Mouse (Mus musculus): ENCODE results near the gene Srebf2. TPM values are rescaled to one million over a fixed set of nuclear protein-coding genes. Genes with fewer than 3 reads are reported as not detected.
A peak's percentile ranks its signal among the peaks of the same experiment; 100 is the strongest.

The Srebf2 gene
- polyA plus RNA-seq, 1 experiment from 2014 or later = 105 TPM

DNA sequence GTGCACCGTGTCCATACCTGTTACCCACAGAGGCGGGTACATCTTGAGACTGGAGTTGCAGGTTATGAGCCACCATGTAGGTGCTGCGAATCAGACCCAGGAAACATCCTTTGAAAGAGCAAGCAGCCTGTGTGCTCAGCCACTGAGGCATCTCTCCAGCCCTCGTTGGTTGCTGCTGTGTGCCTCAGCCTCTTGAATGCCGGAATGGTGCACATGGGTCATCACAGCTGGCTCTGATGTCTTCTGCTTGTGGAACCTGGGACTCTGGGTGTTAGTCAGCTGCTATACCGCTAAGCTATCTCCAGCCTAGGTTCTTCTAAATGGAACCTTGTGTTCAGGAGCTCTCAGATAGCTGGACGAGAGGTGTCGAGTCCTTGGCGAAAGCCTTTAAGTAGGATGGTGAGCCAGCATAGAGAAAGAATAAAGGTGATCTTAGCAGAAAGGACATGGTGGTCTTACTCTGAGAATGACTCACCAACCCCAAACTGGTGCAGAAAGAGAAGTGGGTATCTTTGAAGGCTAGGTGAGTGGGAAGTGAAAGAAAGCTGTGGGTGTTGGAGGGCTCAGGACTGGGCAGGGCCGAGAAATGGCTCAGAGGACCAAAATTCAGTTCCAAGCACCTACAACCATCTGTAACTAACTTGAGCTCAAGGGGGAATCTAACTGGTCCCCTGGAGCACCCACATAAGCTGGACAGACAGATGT lies 16.5 kb downstream of the Srebf2 start:
- Histone ChIP-seq H3K4me3 (ENCODE audit: low read length) (no peak overlapping the region), H3K9me3 (ENCODE audit: control insufficient read depth, low read length) (no peaks in the 10 kb centered on the region), H3K9ac (ENCODE audit: low read length) (no peak overlapping the region), H3K4me2 (ENCODE audit: low read depth, low read length) (no peak overlapping the region), H3K4me1 (replicated peaks; ENCODE audit: control insufficient read depth, insufficient read depth, low read length) (peaks cover 61% of the 10 kb centered on the region), H3K36me3 (ENCODE audit: control insufficient read depth, insufficient read depth, low read length) (no peaks in the 10 kb centered on the region), H3K27me3 (ENCODE audit: control insufficient read depth, insufficient read depth, low read depth, low read length) (no peaks in the 10 kb centered on the region), H3K27ac (ENCODE audit: low read length) (peak overlapping the region; percentile 4; the same call in 1 of the 2 replicates)
- WGBS = 75% methylated on average over 10 of the region's 10 CpGs
- no peak for ATAC-seq (ENCODE audit: low read depth)

- H3K9me3 ChIP-seq (ENCODE audit: control insufficient read depth, low read length) = no peaks in the 10 kb centered on the region
- no peaks in the 10 kb centered on the region for H3K27me3 ChIP-seq (ENCODE audit: control insufficient read depth, insufficient read depth, low read depth, low read length)
- no peaks in the 10 kb centered on the region for H3K36me3 ChIP-seq (ENCODE audit: control insufficient read depth, insufficient read depth, low read length)
- no peak overlapping the region for H3K9ac ChIP-seq (ENCODE audit: low read length)
- no peak overlapping the region for H3K4me2 ChIP-seq (ENCODE audit: low read depth, low read length)
- WGBS = 54% methylated on average over 4 of the region's 4 CpGs
- H3K4me1 ChIP-seq (replicated peaks; ENCODE audit: control insufficient read depth, insufficient read depth, low read length) = peaks cover 56% of the 10 kb centered on the region
- H3K27ac ChIP-seq (ENCODE audit: low read length) = peak overlapping the region; percentile 4; the same call in 1 of the 2 replicates
- ATAC-seq (ENCODE audit: low read depth) = no peak
- H3K4me3 ChIP-seq (ENCODE audit: low read length) = no peak overlapping the region
These were observed 17.0 kb downstream of the Srebf2 start for GRCm38 (mm10) chr15:82164061-82164399.

DNA sequence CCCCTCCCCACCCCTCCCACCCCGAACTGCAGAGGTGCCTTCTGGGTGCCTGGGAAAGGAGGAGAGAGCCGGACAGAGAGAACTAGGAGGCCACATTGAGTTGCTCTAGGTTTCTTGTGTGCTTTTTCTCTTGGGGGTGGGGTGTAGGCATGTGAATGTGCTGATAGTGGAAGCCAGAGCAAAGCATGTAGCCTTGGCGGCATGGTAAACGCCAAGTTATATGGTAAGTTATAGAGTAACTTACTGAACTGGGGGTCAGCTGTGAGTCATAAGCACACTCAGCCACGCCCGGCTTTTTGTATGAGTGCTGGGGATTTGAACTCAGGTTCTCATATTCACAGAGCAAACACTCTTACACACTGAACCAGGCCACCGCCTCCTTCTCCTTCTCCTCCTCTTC lies 17.5 kb downstream of the Srebf2 start:
- 0 out of 2 replicates have a peak, but pooled peaks have one; percentile 18 for ATAC-seq (ENCODE audit: low read depth)
- H3K4me1 ChIP-seq (replicated peaks; ENCODE audit: control insufficient read depth, insufficient read depth, low read length) = peaks cover 52% of the 10 kb centered on the region
- WGBS = 58% methylated on average over 7 of the region's 7 CpGs

GRCm38 (mm10) chr15:82165332-82166239 lies 18.6 kb downstream of the Srebf2 start:
- Histone ChIP-seq H3K4me1 (replicated peaks; ENCODE audit: control insufficient read depth, insufficient read depth, low read length) (peaks cover 47% of the 10 kb centered on the region), H3K9ac (ENCODE audit: low read length) (peak overlapping the region; percentile 27), H3K4me3 (ENCODE audit: low read length) (no peak overlapping the region), H3K27ac (ENCODE audit: low read length) (peak overlapping the region; percentile 56), H3K27me3 (ENCODE audit: control insufficient read depth, insufficient read depth, low read depth, low read length) (no peaks in the 10 kb centered on the region), H3K4me2 (ENCODE audit: low read depth, low read length) (no peak overlapping the region; the same call in 1 of the 2 replicates), H3K9me3 (ENCODE audit: control insufficient read depth, low read length) (no peaks in the 10 kb centered on the region), H3K36me3 (ENCODE audit: control insufficient read depth, insufficient read depth, low read length) (peaks cover 6% of the 10 kb centered on the region; the same call in 1 of the 2 replicates)
- 0 out of 2 replicates have a peak, but pooled peaks have one; percentile 19 for ATAC-seq (ENCODE audit: low read depth)
- WGBS = 48% methylated on average over 8 of the region's 8 CpGs

More for the DNA sequence above, 17.5 kb downstream of the Srebf2 start:
- Histone ChIP-seq H3K27ac (ENCODE audit: low read length) (peak overlapping the region; percentile 4; the same call in 1 of the 2 replicates), H3K9ac (ENCODE audit: low read length) (no peak overlapping the region), H3K4me3 (ENCODE audit: low read length) (no peak overlapping the region), H3K4me2 (ENCODE audit: low read depth, low read length) (no peak overlapping the region), H3K27me3 (ENCODE audit: control insufficient read depth, insufficient read depth, low read depth, low read length) (no peaks in the 10 kb centered on the region), H3K9me3 (ENCODE audit: control insufficient read depth, low read length) (no peaks in the 10 kb centered on the region), H3K36me3 (ENCODE audit: control insufficient read depth, insufficient read depth, low read length) (no peaks in the 10 kb centered on the region)

DNA sequence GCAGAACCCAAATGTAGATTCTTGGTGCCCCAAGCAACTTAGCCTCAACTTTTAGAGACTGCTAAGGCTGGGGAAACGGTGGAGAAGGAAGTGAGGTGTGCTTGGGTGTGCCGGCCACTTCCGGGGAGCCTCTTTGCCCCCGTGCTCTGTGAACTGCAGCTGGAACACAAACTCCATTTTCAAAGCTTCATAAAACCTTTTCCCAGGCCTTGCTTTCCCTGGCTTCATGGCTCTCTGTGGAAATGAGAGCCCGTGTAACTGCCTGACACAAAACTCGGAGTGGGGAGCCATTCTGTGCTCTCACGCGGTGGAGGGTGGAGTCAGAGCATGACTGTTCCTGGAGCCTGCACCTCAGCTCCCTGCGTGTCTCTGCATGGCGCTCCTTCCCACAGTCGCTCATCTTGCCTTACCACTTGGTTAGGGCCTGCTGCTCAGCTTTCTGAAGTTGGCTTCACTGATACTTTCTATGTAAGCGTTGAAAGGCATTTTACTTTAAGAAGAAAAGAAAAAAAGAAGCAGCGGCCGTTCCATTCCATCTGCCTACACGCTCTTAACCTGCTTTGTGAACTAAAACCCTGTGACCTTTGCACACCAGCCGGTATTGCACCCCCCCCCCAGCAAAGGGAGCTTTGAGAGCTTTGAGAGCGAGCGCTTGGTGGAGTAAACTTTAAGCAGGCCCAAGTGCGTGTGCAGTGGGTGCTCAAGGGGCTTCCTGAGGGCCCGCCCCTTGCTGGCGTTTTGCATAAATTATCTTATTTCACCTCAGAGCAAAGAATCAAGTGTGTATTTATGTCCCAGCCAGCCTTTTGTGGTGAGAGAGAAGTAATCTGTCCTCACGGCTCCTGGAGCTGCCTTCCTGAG lies 19.5 kb downstream of the Srebf2 start:
- Histone ChIP-seq H3K9me3 (ENCODE audit: control insufficient read depth, low read length) (no peaks in the 10 kb centered on the region), H3K4me3 (ENCODE audit: low read length) (no peak overlapping the region), H3K4me1 (replicated peaks; ENCODE audit: control insufficient read depth, insufficient read depth, low read length) (peaks cover 39% of the 10 kb centered on the region), H3K9ac (ENCODE audit: low read length) (peak overlapping the region; percentile 32), H3K4me2 (ENCODE audit: low read depth, low read length) (peak overlapping the region; percentile 33), H3K27ac (ENCODE audit: low read length) (peak overlapping the region; percentile 56), H3K36me3 (ENCODE audit: control insufficient read depth, insufficient read depth, low read length) (peaks cover 15% of the 10 kb centered on the region), H3K27me3 (ENCODE audit: control insufficient read depth, insufficient read depth, low read depth, low read length) (no peaks in the 10 kb centered on the region)
- 48% methylated on average over 22 of the region's 22 CpGs for WGBS
- ATAC-seq (ENCODE audit: low read depth) = no peak

DNA sequence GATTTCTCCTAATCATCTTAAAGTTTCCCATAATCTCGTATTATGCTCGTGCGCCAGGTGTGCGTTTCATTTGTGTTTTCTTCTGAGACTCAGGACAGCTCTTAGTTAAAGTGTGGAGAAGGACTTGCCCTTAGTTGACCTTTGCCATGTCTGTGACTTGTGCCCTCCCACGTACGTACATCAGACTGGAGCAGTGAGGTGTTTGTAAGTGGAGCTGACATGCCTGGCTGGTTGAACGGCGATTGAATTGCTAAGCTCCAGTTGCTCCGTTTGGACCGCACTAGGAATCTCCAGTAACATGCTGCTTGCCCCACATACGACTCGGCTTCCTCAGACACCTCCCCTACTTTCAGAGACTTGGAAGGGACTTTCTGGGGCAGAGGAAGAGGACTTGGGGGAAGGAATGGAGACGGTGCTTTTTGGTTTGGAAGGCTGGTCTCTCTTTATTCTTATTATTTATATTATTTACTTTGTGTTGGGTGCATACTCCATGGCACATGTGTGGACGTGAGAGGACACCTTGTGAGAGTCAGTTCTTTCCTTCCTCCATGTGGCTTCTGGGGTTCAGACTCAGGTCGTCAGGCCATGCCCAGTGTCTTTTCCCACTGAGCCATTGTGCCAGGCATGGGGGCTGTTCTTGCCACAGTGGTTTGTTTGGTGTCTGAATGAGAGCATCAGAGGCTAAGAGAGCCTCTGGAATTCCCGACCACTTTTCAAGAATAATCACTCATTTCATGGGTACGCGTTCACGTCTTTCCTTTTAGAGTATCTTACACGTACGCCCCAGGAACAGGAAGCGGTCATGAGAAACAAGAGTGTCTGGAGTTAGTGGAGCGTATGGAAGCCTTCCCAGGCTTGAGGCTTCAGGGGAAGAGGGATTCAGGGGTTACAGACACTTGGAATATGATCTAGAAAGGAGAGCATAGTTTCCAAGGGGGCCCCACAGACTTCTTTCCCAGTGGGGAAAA lies 20.5 kb downstream of the Srebf2 start:
- Histone ChIP-seq H3K27ac (ENCODE audit: low read length) (peak overlapping the region; percentile 56), H3K4me2 (ENCODE audit: low read depth, low read length) (no peak overlapping the region), H3K36me3 (ENCODE audit: control insufficient read depth, insufficient read depth, low read length) (peaks cover 17% of the 10 kb centered on the region), H3K27me3 (ENCODE audit: control insufficient read depth, insufficient read depth, low read depth, low read length) (no peaks in the 10 kb centered on the region), H3K9me3 (ENCODE audit: control insufficient read depth, low read length) (no peaks in the 10 kb centered on the region), H3K4me1 (replicated peaks; ENCODE audit: control insufficient read depth, insufficient read depth, low read length) (peaks cover 35% of the 10 kb centered on the region), H3K9ac (ENCODE audit: low read length) (peak overlapping the region; percentile 12; the same call in 1 of the 2 replicates), H3K4me3 (ENCODE audit: low read length) (no peak overlapping the region)
- ATAC-seq (ENCODE audit: low read depth) = no peak
- WGBS = 42% methylated on average over 23 of the region's 23 CpGs

GRCm38 (mm10) chr15:82169671-82170070 lies 22.7 kb downstream of the Srebf2 start:
- H3K36me3 ChIP-seq (ENCODE audit: control insufficient read depth, insufficient read depth, low read length) = peaks cover 26% of the 10 kb centered on the region
- no peak overlapping the region for H3K9ac ChIP-seq (ENCODE audit: low read length)
- no peak overlapping the region for H3K27ac ChIP-seq (ENCODE audit: low read length)
- no peak for ATAC-seq (ENCODE audit: low read depth)
- WGBS = 85% methylated on average over 5 of the region's 5 CpGs
- no peaks in the 10 kb centered on the region for H3K27me3 ChIP-seq (ENCODE audit: control insufficient read depth, insufficient read depth, low read depth, low read length)
- no peak overlapping the region for H3K4me3 ChIP-seq (ENCODE audit: low read length)
- no peak overlapping the region for H3K4me2 ChIP-seq (ENCODE audit: low read depth, low read length)
- peaks cover 25% of the 10 kb centered on the region for H3K4me1 ChIP-seq (replicated peaks; ENCODE audit: control insufficient read depth, insufficient read depth, low read length)
- H3K9me3 ChIP-seq (ENCODE audit: control insufficient read depth, low read length) = no peaks in the 10 kb centered on the region
